Mouse (Mus musculus): ENCODE measurements around the gene Itgal.

- no peak for TF ChIP-seq POLR2A (IDR thresholded peaks at IDR 0.05; ENCODE audit: extremely low read depth, insufficient read depth, low read length)
- TF ChIP-seq CTCF (IDR thresholded peaks at IDR 0.05; ENCODE audit: extremely low read depth, insufficient read depth, low read length), result no peak
Measured at GRCm38 (mm10) chr7:127282190-127282589, 13.9 kb upstream of the Itgal start.
